ENCODE assay signal across 10 mouse cellular contexts in the genomic region with DNA sequence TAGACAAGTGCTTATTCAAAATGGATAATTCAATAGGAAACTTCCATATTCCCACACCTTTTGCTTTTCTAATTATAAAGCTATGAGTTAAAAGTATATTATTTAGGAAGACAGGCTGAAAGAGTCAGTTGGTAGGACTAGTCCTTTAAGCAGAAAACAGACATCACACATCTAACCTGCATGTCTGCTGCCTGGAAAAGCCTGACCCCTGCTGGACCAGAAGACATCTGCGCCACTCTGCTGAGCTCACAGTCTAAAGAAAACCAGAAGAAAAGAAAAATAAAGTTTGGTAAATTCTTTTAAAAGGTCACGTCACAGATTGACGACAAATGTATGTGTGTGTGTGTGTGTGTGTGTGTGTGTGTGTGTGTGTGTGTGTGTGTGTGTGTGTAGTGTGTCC. TPM values are rescaled to one million over a fixed set of nuclear protein-coding genes. Genes with fewer than 3 reads are reported as not detected.
DNase-seq lines count a peak whose midpoint lies in the region; ATAC-seq lines count a peak whose summit lies in the region.
"Had no signal": no experiment of that assay in that cellular context is flagged by ENCODE, and none has a peak within 500 bp of the region (broad histone marks: within the 10 kb centered on the region; RNA-seq: fewer than 3 reads in every experiment).

No protein-coding gene starts in this region.

- no peaks in the 10 kb centered on the region for H3K27me3 ChIP-seq in limb, embryonic 10.5 days (ENCODE audit: low read depth, poor library complexity, severe bottlenecking)

- no peak overlapping the region for H3K27ac ChIP-seq in limb, embryonic 10.5 days
- H3K27ac ChIP-seq: macrophage had no signal

- H3K4me3 ChIP-seq in limb, embryonic 10.5 days = no peak overlapping the region
- H3K4me3 ChIP-seq: erythroblast, embryonic 14.5 days had no signal

- no peaks in the 10 kb centered on the region for H3K9me3 ChIP-seq in limb, embryonic 10.5 days (replicated peaks)

- H3K36me3 ChIP-seq in limb, embryonic 10.5 days = no peaks in the 10 kb centered on the region

- ATAC-seq in frontal cortex, adult (ENCODE audit: low TSS enrichment) = peak; percentile 89
- ATAC-seq in activated CD4-positive, CD25-positive, alpha-beta regulatory T cell, adult 4 months = no peak

- no peaks in the 10 kb centered on the region for H3K4me1 ChIP-seq in limb, embryonic 10.5 days

- DNase-seq in kidney, adult 18-20 months = peak; percentile 28
- DNase-seq in kidney, adult 11 months = no peak
- peak; percentile 33 for DNase-seq in MEL-GATA-1-ER (ENCODE audit: extremely low read depth, low read depth)
- DNase-seq in cerebellum, adult 11 months = peak; percentile 21
- DNase-seq in limb, embryonic 10.5 days (ENCODE audit: low spot score) = peak; percentile 37
- DNase-seq in retina, postnatal 1 day = peak; percentile 53

- 66% methylated on average over 3 of the region's 3 CpGs for WGBS in limb, embryonic 10.5 days

RNA-seq across cellular contexts. Expression of a gene that starts 25.6 kb away (rescaled TPM):
- 5.3 and 6.3 TPM in 2 replicates for polyA plus RNA-seq in limb, embryonic 10.5 days (2016; fragmentation: Nextera tagmentation; extraction: Ambion mirVana)
- polyA plus RNA-seq in activated CD4-positive, CD25-positive, alpha-beta regulatory T cell, adult 4 months (2017; shearing (Covaris generic)) = not detected
- polyA plus RNA-seq: erythroblast, embryonic 14.5 days had no signal
